Mouse (Mus musculus) heart, postnatal 10 days (tissue): Measurements from ENCODE around the gene Vmn2r100. TPM values are rescaled to one million over a fixed set of nuclear protein-coding genes. Genes with fewer than 3 reads are reported as not detected.

Experiments used
- DNase-seq, 2 experiments: peaks; one replicate each; pipeline ENCODE4 v3.0.0; 2021
- intact Hi-C: fragments of 180-260 bp; cut with DNase I; formaldehyde crosslinking; loops from one replicate; pipeline ENCODE4 v1.15.1; 2025
- total RNA-seq, 2 experiments: library from RNA; stranded (reverse); gene quantifications; 2 replicates each; pipeline ENCODE4 v1.2.3; 2021

Gene Vmn2r100
- not detected for total RNA-seq

DNA sequence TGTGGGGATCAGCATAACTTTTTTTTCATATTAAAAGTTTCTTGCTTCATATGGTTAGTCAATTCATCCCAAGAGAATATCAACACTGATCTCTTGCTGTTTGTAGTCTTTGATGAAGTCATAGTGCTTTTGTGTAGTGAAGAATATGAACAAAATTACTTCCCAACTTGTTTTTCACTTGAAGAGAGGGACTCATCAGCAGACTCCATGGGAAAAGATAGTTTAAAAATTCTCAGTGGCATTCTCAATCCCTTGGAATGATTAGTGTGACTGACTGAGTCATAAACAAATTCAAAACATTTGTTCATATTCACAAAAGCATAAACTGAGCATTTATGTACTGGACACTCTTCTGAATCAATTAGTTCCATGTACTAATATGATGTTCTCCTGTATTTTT, at the start of gene Vmn2r100:
TSS of gene Vmn2r100 (plus strand) at position 301 of the 400 bp plus-strand sequence.
- DNase-seq = no peak
- intact Hi-C loops = no loop called here

DNA sequence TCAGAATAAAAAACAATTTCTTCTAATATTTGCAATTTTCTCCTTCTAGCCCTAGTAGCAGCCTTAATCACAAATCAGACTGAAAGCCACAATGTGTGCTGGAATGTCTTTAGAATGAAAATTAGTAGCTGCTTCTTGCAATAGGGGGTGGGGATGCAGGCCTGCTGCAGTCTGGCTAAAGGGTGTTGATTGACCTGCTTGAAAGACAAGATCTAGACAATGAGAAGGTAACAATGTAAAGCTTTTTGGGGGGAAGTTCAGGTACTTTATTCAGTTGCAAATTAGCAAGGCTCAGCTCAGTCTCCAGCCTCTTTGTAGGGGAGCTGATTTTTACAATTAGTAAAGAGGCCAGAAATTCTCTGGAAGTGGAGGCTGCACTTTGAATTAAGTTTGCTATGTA, 21.7 kb upstream of the Vmn2r100 start:
- no peak for DNase-seq
- intact Hi-C loops = no loop called here

DNA sequence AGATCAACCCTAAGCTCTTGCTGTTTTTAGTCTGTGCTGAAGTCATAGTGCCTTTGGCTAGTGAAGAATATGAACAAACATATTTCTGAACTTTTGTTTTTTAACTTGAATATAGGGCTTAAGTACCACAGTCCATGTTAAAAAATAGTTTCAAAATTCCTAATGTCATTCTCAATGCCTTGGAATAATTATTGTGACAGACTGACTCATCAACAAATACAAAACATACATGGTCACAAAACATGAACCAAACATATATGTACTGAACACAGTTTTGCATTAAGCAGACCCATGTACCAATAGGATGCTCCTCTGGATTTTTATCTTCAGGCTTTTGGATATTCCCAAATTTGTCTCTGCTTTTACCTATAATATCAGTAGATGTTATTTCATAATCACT, 72.4 kb downstream of the Vmn2r100 start, which contains the start of gene Vmn2r101:
TSS of gene Vmn2r101 (plus strand) at position 301 of the 400 bp plus-strand sequence.
- intact Hi-C loops = no loop called here
- DNase-seq = no peak

Other genes starting within 250 kb of the Vmn2r100 start
- not detected for gene Vmn2r99, start 142.8 kb upstream of the Vmn2r100 start, total RNA-seq
- gene Vmn2r101, start 72.5 kb downstream of the Vmn2r100 start, total RNA-seq = not detected
- not detected for gene Vmn2r102, start 155.6 kb downstream of the Vmn2r100 start, total RNA-seq